Mouse (Mus musculus): Measurements from ENCODE around the gene Fabp7. TPM values are rescaled to one million over a fixed set of nuclear protein-coding genes. Genes with fewer than 3 reads are reported as not detected.

Gene Fabp7
- polyA plus RNA-seq, 1 experiment from 2014 or later, result 5.9 TPM

GRCm38 (mm10) chr10:57794018-57794417 lies 9.3 kb downstream of the Fabp7 start, which contains the start of gene Smpdl3a:
Smpdl3a (plus strand) TSS chr10:57794335.
- peaks cover 9% of the 10 kb centered on the region; the same call in 1 of the 2 replicates for H3K4me1 ChIP-seq (ENCODE audit: control insufficient read depth, insufficient read depth, low read length)
- peak within 1 kb of the TSS; percentile 62 for H3K4me3 ChIP-seq (ENCODE audit: low read length)
- H3K4me2 ChIP-seq (replicated peaks; ENCODE audit: low read depth, low read length), result peak within 1 kb of the TSS; percentile 95
- H3K27me3 ChIP-seq (ENCODE audit: control insufficient read depth, insufficient read depth, low read length), result no peaks in the 10 kb centered on the region
- no peak within 1 kb of the TSS; the same call in 1 of the 2 replicates for H3K27ac ChIP-seq (ENCODE audit: low read depth, low read length)
- 70% methylated on average over 7 of the region's 7 CpGs for WGBS
- no peak for ATAC-seq (ENCODE audit: low FRiP score, low TSS enrichment)
- no peaks in the 10 kb centered on the region for H3K36me3 ChIP-seq (ENCODE audit: control insufficient read depth, insufficient read depth, low read length)
- no peaks in the 10 kb centered on the region for H3K9me3 ChIP-seq (ENCODE audit: control insufficient read depth, low read length)
- H3K9ac ChIP-seq (ENCODE audit: low read depth, low read length), result peak within 1 kb of the TSS; percentile 66

GRCm38 (mm10) chr10:57794491-57795461 lies 10.1 kb downstream of the Fabp7 start:
- Histone ChIP-seq H3K27ac (ENCODE audit: low read depth, low read length) (no peak overlapping the region; the same call in 1 of the 2 replicates), H3K9ac (ENCODE audit: low read depth, low read length) (peak overlapping the region; percentile 66), H3K4me1 (ENCODE audit: control insufficient read depth, insufficient read depth, low read length) (peaks cover 9% of the 10 kb centered on the region; the same call in 1 of the 2 replicates), H3K4me2 (replicated peaks; ENCODE audit: low read depth, low read length) (peak overlapping the region; percentile 95), H3K27me3 (ENCODE audit: control insufficient read depth, insufficient read depth, low read length) (no peaks in the 10 kb centered on the region), H3K36me3 (ENCODE audit: control insufficient read depth, insufficient read depth, low read length) (no peaks in the 10 kb centered on the region), H3K9me3 (ENCODE audit: control insufficient read depth, low read length) (no peaks in the 10 kb centered on the region), H3K4me3 (ENCODE audit: low read length) (peak overlapping the region; percentile 62)
- ATAC-seq (ENCODE audit: low FRiP score, low TSS enrichment), result peak; percentile 84
- WGBS, result 1% methylated on average over 42 of the region's 44 CpGs

- Histone ChIP-seq H3K4me3 (ENCODE audit: low read length) (peak overlapping the region; percentile 62), H3K4me1 (ENCODE audit: control insufficient read depth, insufficient read depth, low read length) (peaks cover 9% of the 10 kb centered on the region; the same call in 1 of the 2 replicates), H3K9ac (ENCODE audit: low read depth, low read length) (no peak overlapping the region), H3K27ac (ENCODE audit: low read depth, low read length) (peak overlapping the region; percentile 24; the same call in 1 of the 2 replicates), H3K36me3 (ENCODE audit: control insufficient read depth, insufficient read depth, low read length) (no peaks in the 10 kb centered on the region), H3K27me3 (ENCODE audit: control insufficient read depth, insufficient read depth, low read length) (no peaks in the 10 kb centered on the region), H3K9me3 (ENCODE audit: control insufficient read depth, low read length) (no peaks in the 10 kb centered on the region), H3K4me2 (replicated peaks; ENCODE audit: low read depth, low read length) (peak overlapping the region; percentile 95)
- 15% methylated on average over 4 of the region's 4 CpGs for WGBS
- ATAC-seq (ENCODE audit: low FRiP score, low TSS enrichment), result peak; percentile 29; the same call in 1 of the 2 replicates
Observed at GRCm38 (mm10) chr10:57795542-57795941, 10.9 kb downstream of the Fabp7 start.

- WGBS, result 19% methylated on average over 4 of the region's 4 CpGs
- Histone ChIP-seq H3K9me3 (ENCODE audit: control insufficient read depth, low read length) (no peaks in the 10 kb centered on the region), H3K27me3 (ENCODE audit: control insufficient read depth, insufficient read depth, low read length) (no peaks in the 10 kb centered on the region), H3K4me3 (ENCODE audit: low read length) (peak overlapping the region; percentile 62; the same call in 1 of the 2 replicates), H3K4me2 (replicated peaks; ENCODE audit: low read depth, low read length) (peak overlapping the region; percentile 95), H3K36me3 (ENCODE audit: control insufficient read depth, insufficient read depth, low read length) (no peaks in the 10 kb centered on the region), H3K27ac (ENCODE audit: low read depth, low read length) (no peak overlapping the region), H3K4me1 (ENCODE audit: control insufficient read depth, insufficient read depth, low read length) (peaks cover 9% of the 10 kb centered on the region; the same call in 1 of the 2 replicates), H3K9ac (ENCODE audit: low read depth, low read length) (no peak overlapping the region)
- peak; percentile 55; the same call in 1 of the 2 replicates for ATAC-seq (ENCODE audit: low FRiP score, low TSS enrichment)
Observed at GRCm38 (mm10) chr10:57796057-57796456, 11.4 kb downstream of the Fabp7 start.

GRCm38 (mm10) chr10:57799486-57799885 lies 14.8 kb downstream of the Fabp7 start:
- WGBS, result 97% methylated on average over 1 of the region's 1 CpGs
- ATAC-seq (ENCODE audit: low FRiP score, low TSS enrichment), result no peak

GRCm38 (mm10) chr10:57807754-57808153 lies 23.1 kb downstream of the Fabp7 start:
- Histone ChIP-seq H3K36me3 (ENCODE audit: control insufficient read depth, insufficient read depth, low read length) (no peaks in the 10 kb centered on the region), H3K4me3 (ENCODE audit: low read length) (no peak overlapping the region), H3K4me1 (ENCODE audit: control insufficient read depth, insufficient read depth, low read length) (no peaks in the 10 kb centered on the region), H3K4me2 (replicated peaks; ENCODE audit: low read depth, low read length) (no peak overlapping the region), H3K9me3 (ENCODE audit: control insufficient read depth, low read length) (no peaks in the 10 kb centered on the region), H3K27ac (ENCODE audit: low read depth, low read length) (no peak overlapping the region), H3K27me3 (ENCODE audit: control insufficient read depth, insufficient read depth, low read length) (no peaks in the 10 kb centered on the region), H3K9ac (ENCODE audit: low read depth, low read length) (no peak overlapping the region)
- WGBS, result 86% methylated on average over 6 of the region's 6 CpGs
- no peak for ATAC-seq (ENCODE audit: low FRiP score, low TSS enrichment)

More at GRCm38 (mm10) chr10:57799486-57799885, 14.8 kb downstream of the Fabp7 start:
- H3K9ac ChIP-seq (ENCODE audit: low read depth, low read length), result no peak overlapping the region
- H3K27me3 ChIP-seq (ENCODE audit: control insufficient read depth, insufficient read depth, low read length), result no peaks in the 10 kb centered on the region
- no peak overlapping the region for H3K4me3 ChIP-seq (ENCODE audit: low read length)
- H3K9me3 ChIP-seq (ENCODE audit: control insufficient read depth, low read length), result no peaks in the 10 kb centered on the region
- H3K4me2 ChIP-seq (replicated peaks; ENCODE audit: low read depth, low read length), result no peak overlapping the region
- H3K27ac ChIP-seq (ENCODE audit: low read depth, low read length), result no peak overlapping the region
- H3K36me3 ChIP-seq (ENCODE audit: control insufficient read depth, insufficient read depth, low read length), result no peaks in the 10 kb centered on the region
- H3K4me1 ChIP-seq (ENCODE audit: control insufficient read depth, insufficient read depth, low read length), result peaks cover 9% of the 10 kb centered on the region; the same call in 1 of the 2 replicates

- no peak for ATAC-seq (ENCODE audit: low FRiP score, low TSS enrichment)
- Histone ChIP-seq H3K36me3 (ENCODE audit: control insufficient read depth, insufficient read depth, low read length) (no peaks in the 10 kb centered on the region), H3K4me2 (replicated peaks; ENCODE audit: low read depth, low read length) (no peak overlapping the region), H3K9ac (ENCODE audit: low read depth, low read length) (no peak overlapping the region), H3K4me3 (ENCODE audit: low read length) (no peak overlapping the region), H3K27ac (ENCODE audit: low read depth, low read length) (no peak overlapping the region), H3K4me1 (ENCODE audit: control insufficient read depth, insufficient read depth, low read length) (no peaks in the 10 kb centered on the region), H3K9me3 (ENCODE audit: control insufficient read depth, low read length) (no peaks in the 10 kb centered on the region), H3K27me3 (ENCODE audit: control insufficient read depth, insufficient read depth, low read length) (no peaks in the 10 kb centered on the region)
- 71% methylated on average over 5 of the region's 5 CpGs for WGBS
Observed at GRCm38 (mm10) chr10:57812161-57812856, 27.6 kb downstream of the Fabp7 start.

GRCm38 (mm10) chr10:57814295-57814694 lies 29.6 kb downstream of the Fabp7 start:
- no peaks in the 10 kb centered on the region for H3K36me3 ChIP-seq (ENCODE audit: control insufficient read depth, insufficient read depth, low read length)
- no peaks in the 10 kb centered on the region for H3K4me1 ChIP-seq (ENCODE audit: control insufficient read depth, insufficient read depth, low read length)
- H3K27ac ChIP-seq (ENCODE audit: low read depth, low read length), result no peak overlapping the region
- WGBS, result 90% methylated on average over 2 of the region's 2 CpGs
- no peaks in the 10 kb centered on the region for H3K27me3 ChIP-seq (ENCODE audit: control insufficient read depth, insufficient read depth, low read length)
- H3K9ac ChIP-seq (ENCODE audit: low read depth, low read length), result no peak overlapping the region
- no peak for ATAC-seq (ENCODE audit: low FRiP score, low TSS enrichment)
- no peaks in the 10 kb centered on the region for H3K9me3 ChIP-seq (ENCODE audit: control insufficient read depth, low read length)
- no peak overlapping the region for H3K4me2 ChIP-seq (replicated peaks; ENCODE audit: low read depth, low read length)
- H3K4me3 ChIP-seq (ENCODE audit: low read length), result no peak overlapping the region
